Mouse (Mus musculus): ENCODE results near the gene Ear1. TPM values are rescaled to one million over a fixed set of nuclear protein-coding genes. Genes with fewer than 3 reads are reported as not detected.
"Not testable (repeated sequence)": the region's sequence is repeated elsewhere in the genome, so short reads cannot be mapped to it uniquely, and the experiment has no call there.

Gene Ear1
- polyA plus RNA-seq (2012; rRNA removed): 7.8 and 21.6 TPM in 2 replicates

DNA sequence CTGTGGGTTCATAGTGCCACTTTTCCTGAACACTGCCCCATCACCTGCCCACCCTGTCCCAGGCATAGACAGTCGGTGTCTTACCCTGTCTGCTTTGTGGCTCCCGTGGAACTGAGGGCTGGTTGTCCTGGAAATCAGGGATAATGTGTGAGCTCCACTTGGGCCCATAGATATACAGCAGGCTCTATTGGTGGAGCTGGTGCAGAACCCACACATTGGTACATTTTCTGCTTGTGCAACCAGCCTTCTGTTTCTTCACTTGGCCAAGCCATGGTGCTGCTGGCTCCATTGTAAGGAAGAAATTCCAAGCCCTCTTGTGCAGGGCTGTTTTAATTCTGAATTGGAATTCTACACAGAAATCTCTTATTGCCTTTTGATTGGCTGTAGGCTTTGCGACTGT, at the start of gene Ear1:
Gene Ear1, minus strand, starts transcription at position 101 of the 400 bp plus-strand sequence.
- DNase-seq (ENCODE audit: low read depth in 1 of 2, low spot score in 2 of 2); H3K36me3 ChIP-seq (ENCODE audit: control insufficient read depth, insufficient read depth, low read length); H3K4me1 ChIP-seq (ENCODE audit: control insufficient read depth, insufficient read depth, insufficient read length); H3K4me3 ChIP-seq (ENCODE audit: extremely low read depth, insufficient read depth, insufficient read length); H3K27ac ChIP-seq (ENCODE audit: insufficient read depth, low read length); H3K27me3 ChIP-seq (ENCODE audit: control insufficient read depth, insufficient read depth, low read length): not testable (repeated sequence)
- 74% methylated on average over 3 of the region's 3 CpGs for WGBS

DNA sequence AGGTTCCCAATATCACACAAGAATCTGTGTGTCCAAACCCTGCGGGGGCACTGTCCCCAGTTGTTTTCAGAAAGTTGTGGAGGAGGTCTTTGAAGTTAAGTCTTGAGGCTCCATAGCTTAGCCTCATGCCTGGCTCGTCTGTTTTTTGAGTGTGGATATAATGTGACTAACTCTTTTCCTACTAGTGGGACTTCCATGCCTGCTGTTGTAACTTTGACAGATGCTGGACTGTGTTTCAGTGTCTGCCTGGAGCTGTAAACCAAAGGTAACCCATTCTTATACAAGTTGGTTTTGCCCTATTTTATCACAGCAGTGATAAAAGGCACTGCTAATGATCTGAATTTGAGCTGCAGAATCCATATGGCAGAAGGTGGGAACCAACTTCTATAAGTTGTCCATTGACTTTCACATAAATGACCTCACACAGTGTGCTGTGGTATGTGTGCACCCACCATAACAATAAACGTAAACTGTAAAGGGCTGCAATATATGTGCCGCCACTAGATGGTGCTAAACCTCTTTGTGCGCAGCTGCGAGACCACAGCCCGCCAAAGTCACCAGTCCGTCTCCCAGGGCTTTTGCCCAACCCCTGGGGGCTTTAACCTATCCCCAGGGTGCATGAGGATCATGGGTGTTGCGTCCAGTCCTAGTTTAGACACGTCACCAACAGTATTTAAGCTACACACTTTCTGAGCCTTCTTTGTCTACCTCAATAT, 49.5 kb upstream of the Ear1 start, which contains the start of gene Gm8113:
Gene Gm8113, plus strand, starts transcription at position 703 of the 716 bp plus-strand sequence.
- H3K27me3 ChIP-seq (ENCODE audit: control insufficient read depth, insufficient read depth, low read length); H3K27ac ChIP-seq (ENCODE audit: insufficient read depth, low read length); H3K36me3 ChIP-seq (ENCODE audit: control insufficient read depth, insufficient read depth, low read length); H3K4me1 ChIP-seq (ENCODE audit: control insufficient read depth, insufficient read depth, insufficient read length): not testable (repeated sequence)
- DNase-seq (ENCODE audit: low read depth in 1 of 2, low spot score in 2 of 2): peak; percentile 8 to 26
- peak within 1 kb of the TSS; percentile 65 for H3K4me3 ChIP-seq (ENCODE audit: extremely low read depth, insufficient read depth, insufficient read length)
- WGBS: 12% methylated on average over 10 of the region's 10 CpGs
- peak; percentile 36; the same call in 1 of the 2 replicates for TF ChIP-seq CTCF (IDR thresholded peaks at IDR 0.05; ENCODE audit: extremely low read depth, insufficient read depth, insufficient read length, insufficient replicate concordance)

DNA sequence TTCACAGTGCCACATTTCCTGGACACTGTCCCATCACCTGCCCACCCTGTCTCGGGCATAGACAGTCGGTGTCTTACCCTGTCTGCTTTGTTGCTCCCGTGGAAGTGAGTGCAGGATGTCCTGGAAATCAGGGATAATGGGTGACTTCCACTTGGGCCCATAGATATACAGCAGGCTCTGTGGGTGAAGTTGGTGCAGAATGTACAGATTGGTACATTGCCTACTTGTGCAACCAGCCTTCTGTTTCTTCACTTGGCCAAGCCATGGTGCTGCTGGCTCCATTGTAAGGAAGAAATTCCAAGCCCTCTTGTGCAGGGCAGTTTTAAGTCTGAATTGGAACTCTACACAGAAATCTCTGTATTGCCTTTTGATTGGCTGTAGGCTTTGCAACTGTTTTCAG, 48.1 kb upstream of the Ear1 start, which contains the start of gene Ear10:
Gene Ear10, minus strand, starts transcription at position 101 of the 400 bp plus-strand sequence.
- H3K4me1 ChIP-seq (ENCODE audit: control insufficient read depth, insufficient read depth, insufficient read length); DNase-seq (ENCODE audit: low read depth in 1 of 2, low spot score in 2 of 2); H3K27me3 ChIP-seq (ENCODE audit: control insufficient read depth, insufficient read depth, low read length); H3K36me3 ChIP-seq (ENCODE audit: control insufficient read depth, insufficient read depth, low read length); H3K4me3 ChIP-seq (ENCODE audit: extremely low read depth, insufficient read depth, insufficient read length); H3K27ac ChIP-seq (ENCODE audit: insufficient read depth, low read length): not testable (repeated sequence)
- 75% methylated on average over 3 of the region's 3 CpGs for WGBS

- not testable (repeated sequence) for H3K27ac ChIP-seq (ENCODE audit: insufficient read depth, low read length); H3K4me3 ChIP-seq (ENCODE audit: extremely low read depth, insufficient read depth, insufficient read length); H3K36me3 ChIP-seq (ENCODE audit: control insufficient read depth, insufficient read depth, low read length); H3K27me3 ChIP-seq (ENCODE audit: control insufficient read depth, insufficient read depth, low read length); DNase-seq (ENCODE audit: low read depth in 1 of 2, low spot score in 2 of 2); H3K4me1 ChIP-seq (ENCODE audit: control insufficient read depth, insufficient read depth, insufficient read length)
Observed at GRCm38 (mm10) chr14:43918214-43918613, 42.9 kb upstream of the Ear1 start.

DNA sequence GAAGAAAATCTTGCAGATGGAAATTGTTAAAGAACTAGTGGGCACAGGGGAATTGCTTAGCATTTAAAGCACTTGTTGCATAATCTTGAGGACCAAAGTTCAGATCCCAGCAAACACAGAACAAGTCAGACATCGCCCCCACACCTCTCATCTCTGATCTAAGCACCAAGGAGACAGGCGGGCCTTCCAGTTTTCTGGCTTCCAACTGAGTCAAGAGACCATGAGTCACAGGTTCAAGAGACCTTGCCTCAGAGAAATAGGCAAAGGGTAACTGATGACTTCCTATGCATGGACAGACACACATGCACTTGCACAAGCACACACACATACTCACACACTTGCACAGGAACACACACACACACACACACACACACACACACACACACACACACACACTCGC, 23.3 kb upstream of the Ear1 start:
- H3K36me3 ChIP-seq (ENCODE audit: control insufficient read depth, insufficient read depth, low read length); H3K27me3 ChIP-seq (ENCODE audit: control insufficient read depth, insufficient read depth, low read length); H3K27ac ChIP-seq (ENCODE audit: insufficient read depth, low read length); H3K4me1 ChIP-seq (ENCODE audit: control insufficient read depth, insufficient read depth, insufficient read length); H3K4me3 ChIP-seq (ENCODE audit: extremely low read depth, insufficient read depth, insufficient read length); DNase-seq (ENCODE audit: low read depth in 1 of 2, low spot score in 2 of 2): not testable (repeated sequence)
- 80% methylated on average over 3 of the region's 3 CpGs for WGBS

- not testable (repeated sequence) for H3K27ac ChIP-seq (ENCODE audit: insufficient read depth, low read length); H3K4me3 ChIP-seq (ENCODE audit: extremely low read depth, insufficient read depth, insufficient read length); H3K27me3 ChIP-seq (ENCODE audit: control insufficient read depth, insufficient read depth, low read length); DNase-seq (ENCODE audit: low read depth in 1 of 2, low spot score in 2 of 2); H3K36me3 ChIP-seq (ENCODE audit: control insufficient read depth, insufficient read depth, low read length); H3K4me1 ChIP-seq (ENCODE audit: control insufficient read depth, insufficient read depth, insufficient read length)
- 48% methylated on average over 1 of the region's 2 CpGs for WGBS
Observed at GRCm38 (mm10) chr14:43895357-43895756, 20.0 kb upstream of the Ear1 start.

- not testable (repeated sequence) for H3K4me1 ChIP-seq (ENCODE audit: control insufficient read depth, insufficient read depth, insufficient read length); H3K27ac ChIP-seq (ENCODE audit: insufficient read depth, low read length); H3K36me3 ChIP-seq (ENCODE audit: control insufficient read depth, insufficient read depth, low read length); H3K4me3 ChIP-seq (ENCODE audit: extremely low read depth, insufficient read depth, insufficient read length); H3K27me3 ChIP-seq (ENCODE audit: control insufficient read depth, insufficient read depth, low read length); DNase-seq (ENCODE audit: low read depth in 1 of 2, low spot score in 2 of 2)
- WGBS: 95% methylated on average over 1 of the region's 1 CpGs
Observed at GRCm38 (mm10) chr14:43891288-43891687, 16.0 kb upstream of the Ear1 start.

DNA sequence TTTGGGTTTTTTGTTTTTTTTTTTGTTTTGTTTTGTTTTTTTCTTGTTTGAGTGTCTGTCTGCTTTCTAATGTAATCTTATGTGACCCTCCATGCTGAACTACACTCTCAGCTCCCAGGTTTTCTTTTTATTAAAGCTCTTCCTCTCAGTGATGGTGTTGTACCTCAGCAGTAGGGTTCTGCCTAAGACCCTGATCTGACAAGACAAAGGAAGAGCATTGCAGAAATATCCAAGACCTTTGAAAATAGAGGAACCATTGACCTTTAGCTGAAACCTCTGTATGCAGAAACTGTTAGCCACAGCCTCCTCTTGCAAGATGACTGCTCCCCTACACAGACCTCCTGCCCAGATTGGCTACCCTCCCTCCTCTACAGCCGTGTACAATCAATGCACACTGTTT, 10.9 kb upstream of the Ear1 start:
- H3K27me3 ChIP-seq (ENCODE audit: control insufficient read depth, insufficient read depth, low read length); H3K4me3 ChIP-seq (ENCODE audit: extremely low read depth, insufficient read depth, insufficient read length); H3K4me1 ChIP-seq (ENCODE audit: control insufficient read depth, insufficient read depth, insufficient read length); H3K36me3 ChIP-seq (ENCODE audit: control insufficient read depth, insufficient read depth, low read length); DNase-seq (ENCODE audit: low read depth in 1 of 2, low spot score in 2 of 2); H3K27ac ChIP-seq (ENCODE audit: insufficient read depth, low read length): not testable (repeated sequence)
- 41% methylated on average over 1 of the region's 1 CpGs for WGBS

DNA sequence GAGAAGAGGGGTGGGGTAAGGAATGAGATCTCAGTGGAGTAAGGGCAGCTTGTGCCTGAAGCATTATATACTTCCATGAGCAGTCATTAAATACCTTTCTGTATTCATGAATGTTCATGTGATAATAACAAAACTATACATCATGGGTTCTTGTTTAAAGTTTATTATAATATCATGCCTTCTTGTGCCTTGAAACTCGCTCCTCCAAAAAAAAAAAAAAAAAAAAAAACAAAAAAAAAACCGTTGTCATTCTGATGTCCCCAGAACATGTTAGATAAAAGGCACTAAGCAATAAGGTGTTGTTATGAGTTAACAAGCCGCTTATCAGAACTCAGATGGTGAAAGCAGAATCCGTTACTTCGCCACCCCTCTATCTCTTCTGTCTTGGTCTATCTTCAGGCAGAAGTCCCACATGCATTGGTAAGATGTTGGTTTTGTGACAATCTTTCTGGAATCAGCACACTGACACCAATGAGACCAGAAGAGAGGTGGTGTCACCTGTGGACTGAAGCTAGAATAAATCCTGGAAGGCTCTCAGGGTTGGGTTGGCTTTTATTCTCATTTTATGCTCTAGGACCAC, 4.7 kb upstream of the Ear1 start:
- not testable (repeated sequence) for H3K27ac ChIP-seq (ENCODE audit: insufficient read depth, low read length); H3K4me3 ChIP-seq (ENCODE audit: extremely low read depth, insufficient read depth, insufficient read length); DNase-seq (ENCODE audit: low read depth in 1 of 2, low spot score in 2 of 2); H3K36me3 ChIP-seq (ENCODE audit: control insufficient read depth, insufficient read depth, low read length); H3K4me1 ChIP-seq (ENCODE audit: control insufficient read depth, insufficient read depth, insufficient read length); H3K27me3 ChIP-seq (ENCODE audit: control insufficient read depth, insufficient read depth, low read length)
- WGBS: 90% methylated on average over 5 of the region's 5 CpGs

GRCm38 (mm10) chr14:43877789-43878188, 2.5 kb upstream of the Ear1 start:
- 78% methylated on average over 1 of the region's 2 CpGs for WGBS
- not testable (repeated sequence) for H3K4me3 ChIP-seq (ENCODE audit: extremely low read depth, insufficient read depth, insufficient read length); H3K27ac ChIP-seq (ENCODE audit: insufficient read depth, low read length); H3K27me3 ChIP-seq (ENCODE audit: control insufficient read depth, insufficient read depth, low read length); H3K36me3 ChIP-seq (ENCODE audit: control insufficient read depth, insufficient read depth, low read length); H3K4me1 ChIP-seq (ENCODE audit: control insufficient read depth, insufficient read depth, insufficient read length); DNase-seq (ENCODE audit: low read depth in 1 of 2, low spot score in 2 of 2)

- H3K36me3 ChIP-seq (ENCODE audit: control insufficient read depth, insufficient read depth, low read length); H3K4me3 ChIP-seq (ENCODE audit: extremely low read depth, insufficient read depth, insufficient read length); H3K4me1 ChIP-seq (ENCODE audit: control insufficient read depth, insufficient read depth, insufficient read length); DNase-seq (ENCODE audit: low read depth in 1 of 2, low spot score in 2 of 2); H3K27me3 ChIP-seq (ENCODE audit: control insufficient read depth, insufficient read depth, low read length); H3K27ac ChIP-seq (ENCODE audit: insufficient read depth, low read length): not testable (repeated sequence)
- WGBS: 86% methylated on average over 3 of the region's 3 CpGs
Observed at GRCm38 (mm10) chr14:43874862-43875261, 455 bp downstream of the Ear1 start.
